Mouse (Mus musculus) midbrain, postnatal 0 days (tissue): ENCODE results near the gene Acsl5. TPM values are rescaled to one million over a fixed set of nuclear protein-coding genes. Genes with fewer than 3 reads are reported as not detected.

ENCODE experiments used
- ATAC-seq: fragments of 200-750 bp; cut with Nextera tagmentation; 2 replicates; pipeline ENCODE4 v1.8.0; 2017; ENCODE audit warnings: moderate number of reproducible peaks, mild to moderate bottlenecking, moderate TSS enrichment, moderate library complexity; ENCODE audit not compliant: low FRiP score
- DNase-seq: peaks from one replicate; pipeline ENCODE4 v3.0.0-alpha.2; 2015; ENCODE audit warnings: low spot score
- H3K27ac ChIP-seq: fragments of 300-500 bp; sonication (generic); 2 replicates; pipeline ENCODE4 v1.5.1; 2014; ENCODE audit warnings: low read depth, mild to moderate bottlenecking, low read length, mixed read lengths
- H3K27me3 ChIP-seq: fragments of 300-500 bp; sonication (generic); 2 replicates; pipeline ENCODE4 v1.6.1; 2014; ENCODE audit warnings: low read length, control low read depth, mixed read lengths; ENCODE audit not compliant: insufficient read depth
- H3K36me3 ChIP-seq: fragments of 300-500 bp; sonication (generic); 2 replicates; pipeline ENCODE4 v1.6.1; 2014; ENCODE audit warnings: low read length, control low read depth, mixed read lengths; ENCODE audit not compliant: insufficient read depth
- H3K4me1 ChIP-seq: fragments of 300-500 bp; sonication (generic); 2 replicates; pipeline ENCODE4 v1.6.1; 2014; ENCODE audit warnings: mild to moderate bottlenecking, control low read depth, antibody characterized with exemption, low read length, mixed read lengths; ENCODE audit not compliant: insufficient read depth
- H3K4me2 ChIP-seq: fragments of 300-500 bp; sonication (generic); 2 replicates; pipeline ENCODE4 v1.6.1; 2014; ENCODE audit warnings: low read depth, mild to moderate bottlenecking, low read length, mixed read lengths; ENCODE audit not compliant: poor library complexity, severe bottlenecking
- H3K4me3 ChIP-seq: fragments of 300-500 bp; sonication (generic); 2 replicates; pipeline ENCODE4 v1.5.1; 2014; ENCODE audit warnings: low read depth, mild to moderate bottlenecking, low read length, moderate library complexity
- H3K9ac ChIP-seq: fragments of 300-500 bp; sonication (generic); replicated peaks from 2 replicates; pipeline ENCODE4 v1.6.1; 2014; ENCODE audit warnings: mild to moderate bottlenecking, low read length, moderate library complexity, mixed read lengths; ENCODE audit not compliant: poor library complexity, severe bottlenecking
- H3K9me3 ChIP-seq: fragments of 300-500 bp; sonication (generic); 2 replicates; pipeline ENCODE4 v1.6.1; 2016; ENCODE audit warnings: low read length, control low read depth
- CTCF ChIP-seq: IDR thresholded peaks from 2 replicates; pipeline ENCODE4 v1.5.1; 2016; ENCODE audit warnings: antibody characterized with exemption, mild to moderate bottlenecking
- WGBS: fragments of 180-500 bp; shearing (Covaris S2); extraction: QIAGEN DNeasy Blood & Tissue Kit; methylation state at CpG from one replicate; pipeline ENCODE4 v1.1.7; 2014; 5-methylcytosine and 5-hydroxymethylcytosine counted together
- polyA plus RNA-seq: library from polyadenylated mRNA; unstranded; fragments of >200 nt; fragmentation: Nextera tagmentation; extraction: Ambion mirVana; gene quantifications from 2 replicates; pipeline ENCODE4 v1.2.1, GENCODE M21; 2015
- total RNA-seq: library from RNA; depleted of rRNA; stranded (reverse); fragments of >200 nt; gene quantifications from 2 replicates; pipeline ENCODE4 v1.2.3, GENCODE M21; 2014

The Acsl5 gene
- total and polyA plus RNA-seq, 2 experiments from 2014 or later: 13.9 to 15.1 TPM

- no peaks in the 10 kb centered on the region for H3K27me3 ChIP-seq
- H3K4me3 ChIP-seq: peak within 1 kb of the TSS; percentile 94
- DNase-seq (peak; percentile 97), ATAC-seq (peak; percentile 90)
- H3K9me3 ChIP-seq: no peaks in the 10 kb centered on the region
- peak; percentile 51 for TF ChIP-seq CTCF
- WGBS: under 1% methylated on average over 48 of the region's 48 CpGs
- H3K9ac ChIP-seq: peak within 1 kb of the TSS; percentile 79
- peak within 1 kb of the TSS; percentile 79 for H3K27ac ChIP-seq
- H3K4me1 ChIP-seq: peaks cover 9% of the 10 kb centered on the region; the same call in 1 of the 2 replicates
- H3K4me2 ChIP-seq: peak within 1 kb of the TSS; percentile 84
- H3K36me3 ChIP-seq: peaks cover 3% of the 10 kb centered on the region; the same call in 1 of the 2 replicates
These were observed 64.5 kb downstream of the Acsl5 start, which contains the start of gene Vti1a for GRCm38 (mm10) chr19:55316109-55316714. Gene Vti1a (plus strand): TSS chr19:55316295.

DNA sequence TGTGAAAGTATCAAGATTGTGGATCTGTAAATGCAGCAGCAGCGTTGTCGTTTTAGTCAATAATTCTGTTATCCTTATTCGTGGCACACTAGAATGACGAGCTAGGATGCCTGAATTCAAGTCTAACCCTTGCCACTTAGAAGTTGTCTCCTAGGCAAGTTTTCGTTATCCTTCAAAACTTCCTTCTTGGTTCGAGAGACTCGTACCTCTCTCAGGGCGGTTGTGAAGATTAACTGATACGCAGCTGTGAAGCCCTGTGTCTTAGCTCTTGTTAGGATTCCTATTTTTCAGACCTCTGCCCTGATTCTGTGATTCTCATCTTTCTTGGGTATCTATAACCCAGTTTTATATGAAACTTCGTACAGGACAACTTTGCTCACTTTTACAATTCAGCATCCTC lies 65.2 kb downstream of the Acsl5 start:
- peak overlapping the region; percentile 79; the same call in 1 of the 2 replicates for H3K9ac ChIP-seq
- no peaks in the 10 kb centered on the region for H3K9me3 ChIP-seq
- DNase-seq (no peak), ATAC-seq (no peak)
- TF ChIP-seq CTCF: no peak
- no peak overlapping the region for H3K27ac ChIP-seq
- H3K4me2 ChIP-seq: peak overlapping the region; percentile 84
- peaks cover 9% of the 10 kb centered on the region; the same call in 1 of the 2 replicates for H3K4me1 ChIP-seq
- peak overlapping the region; percentile 94 for H3K4me3 ChIP-seq
- 57% methylated on average over 10 of the region's 10 CpGs for WGBS
- H3K36me3 ChIP-seq: peaks cover 3% of the 10 kb centered on the region; the same call in 1 of the 2 replicates
- H3K27me3 ChIP-seq: no peaks in the 10 kb centered on the region

DNA sequence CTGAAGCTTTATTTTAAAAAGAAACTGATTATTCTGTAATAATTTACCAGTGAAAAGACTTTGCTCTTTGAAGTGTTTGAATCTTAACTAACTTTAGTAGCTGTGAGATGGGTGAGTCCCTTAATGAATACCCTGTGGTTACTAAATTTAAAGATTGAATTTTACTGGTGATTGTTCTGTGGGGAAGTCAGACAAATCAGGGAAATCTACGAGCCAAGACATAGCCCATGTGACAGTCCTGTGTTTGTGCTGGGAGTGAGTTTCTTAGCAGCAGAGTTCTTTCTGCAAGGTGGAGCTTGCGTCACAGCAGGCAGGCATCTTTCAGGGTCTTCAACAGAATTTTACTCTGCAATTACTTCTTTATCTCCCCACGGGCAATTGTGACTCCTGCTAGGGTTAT lies 67.3 kb downstream of the Acsl5 start:
- Histone ChIP-seq H3K27ac (no peak overlapping the region), H3K9ac (no peak overlapping the region), H3K4me2 (no peak overlapping the region), H3K4me1 (peaks cover 9% of the 10 kb centered on the region; the same call in 1 of the 2 replicates), H3K27me3 (no peaks in the 10 kb centered on the region), H3K4me3 (no peak overlapping the region), H3K9me3 (no peaks in the 10 kb centered on the region), H3K36me3 (peaks cover 7% of the 10 kb centered on the region; the same call in 1 of the 2 replicates)
- DNase-seq (no peak), ATAC-seq (no peak)
- no peak for TF ChIP-seq CTCF
- 78% methylated on average over 3 of the region's 3 CpGs for WGBS

DNA sequence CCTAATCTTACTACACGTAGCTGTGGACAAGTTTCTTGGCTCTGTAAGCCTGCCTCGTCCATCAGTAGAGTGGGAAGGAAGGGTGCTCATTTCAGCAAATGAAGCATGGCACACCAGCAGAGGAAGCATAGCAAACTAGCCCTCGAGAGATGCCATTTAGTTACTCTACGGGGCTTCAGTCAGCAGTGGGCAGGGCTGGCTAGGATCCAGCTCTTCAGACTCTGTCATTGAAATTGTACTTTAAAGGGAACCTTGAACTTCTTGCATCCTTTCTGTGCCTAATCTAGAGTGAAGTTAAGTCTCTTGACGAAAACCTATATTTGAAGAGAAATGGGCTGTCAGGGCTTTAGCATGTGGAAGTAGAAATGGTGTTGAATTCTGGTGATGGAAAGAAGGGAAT lies 67.8 kb downstream of the Acsl5 start:
- H3K36me3 ChIP-seq: peaks cover 11% of the 10 kb centered on the region; the same call in 1 of the 2 replicates
- ATAC-seq (no peak), DNase-seq (no peak)
- no peaks in the 10 kb centered on the region for H3K27me3 ChIP-seq
- H3K4me1 ChIP-seq: peaks cover 9% of the 10 kb centered on the region; the same call in 1 of the 2 replicates
- H3K4me2 ChIP-seq: no peak overlapping the region
- H3K27ac ChIP-seq: no peak overlapping the region
- no peak overlapping the region for H3K9ac ChIP-seq
- WGBS: 73% methylated on average over 5 of the region's 5 CpGs
- H3K4me3 ChIP-seq: no peak overlapping the region
- TF ChIP-seq CTCF: no peak
- no peaks in the 10 kb centered on the region for H3K9me3 ChIP-seq

DNA sequence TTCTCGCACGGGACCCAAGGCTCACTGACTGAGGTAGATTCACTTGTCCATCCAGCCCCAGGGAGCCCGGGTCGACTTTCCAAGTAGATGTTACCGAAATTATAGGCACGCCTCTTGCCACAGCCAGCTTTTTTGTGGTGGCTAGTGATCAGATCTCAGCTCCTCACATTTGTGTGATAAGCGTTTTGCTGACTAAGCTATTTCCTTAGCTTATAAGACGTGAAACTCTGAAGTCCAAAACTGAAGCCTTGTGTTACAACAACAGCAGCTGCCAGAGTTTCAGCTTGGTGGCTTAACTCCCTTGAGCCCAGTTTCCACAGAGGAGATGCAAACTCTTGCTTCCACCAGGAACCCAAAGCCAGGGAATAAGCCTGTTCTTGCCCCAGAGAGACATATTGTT lies 70.9 kb downstream of the Acsl5 start:
- no peak overlapping the region for H3K4me2 ChIP-seq
- no peaks in the 10 kb centered on the region for H3K9me3 ChIP-seq
- no peak overlapping the region for H3K27ac ChIP-seq
- DNase-seq (no peak), ATAC-seq (no peak)
- H3K4me3 ChIP-seq: no peak overlapping the region
- no peak for TF ChIP-seq CTCF
- no peak overlapping the region for H3K9ac ChIP-seq
- H3K27me3 ChIP-seq: no peaks in the 10 kb centered on the region
- peaks cover 15% of the 10 kb centered on the region; the same call in 1 of the 2 replicates for H3K36me3 ChIP-seq
- 95% methylated on average over 8 of the region's 8 CpGs for WGBS
- no peaks in the 10 kb centered on the region for H3K4me1 ChIP-seq

GRCm38 (mm10) chr19:55327510-55327909 lies 75.8 kb downstream of the Acsl5 start:
- no peaks in the 10 kb centered on the region for H3K27me3 ChIP-seq
- H3K27ac ChIP-seq: no peak overlapping the region
- H3K9ac ChIP-seq: no peak overlapping the region
- no peak overlapping the region for H3K4me2 ChIP-seq
- no peak for TF ChIP-seq CTCF
- ATAC-seq (no peak), DNase-seq (no peak)
- H3K4me3 ChIP-seq: no peak overlapping the region
- H3K4me1 ChIP-seq: no peaks in the 10 kb centered on the region
- H3K36me3 ChIP-seq: peaks cover 41% of the 10 kb centered on the region
- WGBS: 93% methylated on average over 4 of the region's 4 CpGs
- H3K9me3 ChIP-seq: no peaks in the 10 kb centered on the region
